Mouse (Mus musculus): ENCODE results near the gene Gfi1b.

DNA sequence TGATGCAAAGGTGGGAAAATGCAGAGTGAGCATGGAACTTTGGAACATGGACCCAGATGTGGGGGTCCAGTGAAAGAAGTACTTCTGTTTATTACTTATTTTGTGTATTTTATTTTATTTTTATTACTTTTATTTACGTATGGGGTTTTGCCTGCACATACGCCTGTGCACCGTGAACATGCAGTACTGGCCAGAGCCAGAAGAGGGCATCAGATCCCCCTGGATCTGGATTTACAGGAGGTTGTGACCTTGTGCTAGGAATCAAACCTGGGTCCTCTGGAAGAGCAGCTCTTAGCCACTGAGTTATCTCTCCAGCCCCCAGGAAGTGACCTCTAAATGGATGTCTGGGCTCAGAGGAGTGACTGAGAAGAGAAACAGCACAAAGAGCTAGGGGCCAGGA, 3.1 kb upstream of the Gfi1b start:
- TF ChIP-seq POLR2A (IDR thresholded peaks at IDR 0.05; ENCODE audit: insufficient read length, low read depth) (no peak), SRF (IDR thresholded peaks at IDR 0.05; ENCODE audit: control insufficient read depth, insufficient read length, low read depth) (no peak), E2F4 (IDR thresholded peaks at IDR 0.05; ENCODE audit: insufficient read depth) (no peak), MAX (IDR thresholded peaks at IDR 0.05; ENCODE audit: low read depth) (no peak), POLR2AphosphoS2 (IDR thresholded peaks at IDR 0.05; ENCODE audit: insufficient read length, low read depth) (no peak), USF1 (IDR thresholded peaks at IDR 0.05; ENCODE audit: low read depth) (no peak), MYOD1 (IDR thresholded peaks at IDR 0.05; ENCODE audit: control insufficient read depth in 1 of 3, insufficient read length in 2 of 3, low read depth in 2 of 3) (no peak), MYOG (IDR thresholded peaks at IDR 0.05; ENCODE audit: control insufficient read depth in 1 of 3, insufficient read depth in 1 of 3, insufficient read length in 2 of 3, low read depth in 2 of 3) (no peak), REST (IDR thresholded peaks at IDR 0.05; ENCODE audit: insufficient read depth, insufficient read length) (no peak), TCF12 (IDR thresholded peaks at IDR 0.05; ENCODE audit: insufficient read depth, poor library complexity, severe bottlenecking) (no peak)
